Mouse (Mus musculus) megakaryocyte, embryonic 14.5 days (primary cell): Measurements from ENCODE around the gene Insl5.

Experiments used
- FLI1 ChIP-seq: IDR thresholded peaks from 2 replicates; pipeline ENCODE4 v1.6.1; 2012; ENCODE audit warnings: low read length, inconsistent platforms, mixed read lengths
- GATA1 ChIP-seq: IDR thresholded peaks from 3 replicates; pipeline ENCODE4 v1.6.1; 2012; ENCODE audit warnings: mixed read lengths, low read length, inconsistent platforms, borderline replicate concordance

DNA sequence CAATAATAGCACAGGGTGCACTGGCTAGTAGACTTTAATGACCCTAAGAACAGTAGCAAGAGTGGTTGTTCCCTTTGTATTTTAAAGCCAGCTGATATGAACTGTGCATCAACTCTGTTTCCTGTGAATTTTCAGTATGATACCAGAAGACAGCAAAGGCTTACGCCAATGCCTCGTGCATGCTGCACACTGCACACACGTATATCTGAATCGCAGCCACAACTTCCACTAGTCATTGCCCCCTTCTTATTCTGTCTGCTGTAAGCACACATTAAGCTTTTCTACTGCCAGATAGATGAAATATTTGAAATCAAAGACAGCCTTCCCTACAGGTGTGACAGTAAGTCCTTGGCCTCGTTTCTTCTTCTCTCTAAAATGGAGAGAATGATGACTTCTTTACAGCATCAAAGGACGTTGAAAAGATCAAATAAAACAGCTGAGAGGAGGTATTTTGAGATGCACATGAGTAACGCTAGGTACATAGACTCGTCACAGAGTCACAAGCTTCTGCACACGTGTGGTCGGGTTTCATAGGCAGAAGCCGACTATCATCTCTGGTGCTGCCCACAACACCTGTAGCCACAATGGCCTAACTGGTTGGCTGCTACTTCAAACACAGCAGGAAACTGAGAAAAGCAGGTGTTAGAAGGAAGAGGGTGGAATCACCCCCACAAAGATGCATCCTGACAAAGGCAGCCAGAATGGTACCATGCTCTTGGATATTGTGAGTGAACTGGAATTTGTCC lies 35.9 kb downstream of the Insl5 start:
- no peak for TF ChIP-seq GATA1
- no peak for TF ChIP-seq FLI1
